Mouse (Mus musculus): ENCODE measurements around the gene Gm11985.
"Not testable (repeated sequence)": the region's sequence is repeated elsewhere in the genome, so short reads cannot be mapped to it uniquely, and the experiment has no call there.

The Gm11985 gene

DNA sequence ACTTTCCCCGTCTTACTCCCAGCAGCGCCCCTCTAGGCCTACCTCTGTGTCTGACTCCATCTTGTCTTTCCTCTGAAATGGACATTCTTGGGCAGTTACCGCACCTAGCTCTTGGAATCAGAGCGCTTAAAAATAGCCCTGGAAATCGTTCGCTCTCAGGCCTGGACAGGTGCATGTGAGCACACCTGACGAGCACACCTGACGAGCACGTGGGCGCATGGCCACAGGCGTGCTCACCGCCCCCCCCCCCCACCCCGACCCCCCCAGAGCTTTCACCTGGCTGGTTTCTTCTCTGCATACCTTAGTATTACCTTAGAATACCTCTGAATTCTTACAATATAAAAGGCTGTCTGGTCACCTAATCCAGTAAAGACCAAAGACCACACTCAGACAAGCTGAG, at the start of gene Gm11985:
Gene Gm11985, minus strand, starts transcription at position 101 of the 400 bp plus-strand sequence.
- no peak for DNase-seq

- no peak for DNase-seq
These were observed 49.3 kb upstream of the Gm11985 start for GRCm38 (mm10) chr11:7237712-7238111.

GRCm38 (mm10) chr11:7236751-7237150, 48.4 kb upstream of the Gm11985 start:
- DNase-seq: no peak

DNA sequence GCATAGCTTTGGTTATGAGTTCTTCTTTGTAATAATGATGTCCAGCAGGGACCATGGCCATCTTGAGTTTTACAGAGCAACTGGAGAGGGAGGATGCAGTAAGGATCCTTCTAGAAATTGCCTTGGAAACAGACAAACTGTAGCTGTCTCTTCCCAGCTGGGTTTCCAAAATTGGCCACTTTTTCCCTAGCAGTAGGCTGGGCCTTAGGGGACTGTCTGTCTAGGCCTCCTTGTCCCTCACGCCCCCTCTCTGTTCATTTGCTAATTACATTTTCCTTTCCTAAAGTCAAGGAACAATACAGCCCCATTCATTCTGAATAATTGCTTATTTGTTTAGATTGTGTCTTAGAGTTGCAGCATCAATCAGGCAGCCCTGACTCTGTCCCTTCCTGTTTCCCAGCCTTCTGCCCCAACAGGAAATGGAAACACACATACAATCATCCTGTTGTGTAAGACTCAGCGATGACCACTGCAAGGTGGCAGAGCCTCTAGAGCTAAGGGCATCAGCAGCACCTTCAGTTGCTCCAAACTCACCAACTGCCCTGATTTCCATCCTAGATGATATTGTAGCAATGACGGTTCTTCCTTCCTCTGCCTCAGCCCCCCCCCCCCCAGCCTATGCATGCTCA, 46.7 kb upstream of the Gm11985 start:
- DNase-seq: no peak

DNA sequence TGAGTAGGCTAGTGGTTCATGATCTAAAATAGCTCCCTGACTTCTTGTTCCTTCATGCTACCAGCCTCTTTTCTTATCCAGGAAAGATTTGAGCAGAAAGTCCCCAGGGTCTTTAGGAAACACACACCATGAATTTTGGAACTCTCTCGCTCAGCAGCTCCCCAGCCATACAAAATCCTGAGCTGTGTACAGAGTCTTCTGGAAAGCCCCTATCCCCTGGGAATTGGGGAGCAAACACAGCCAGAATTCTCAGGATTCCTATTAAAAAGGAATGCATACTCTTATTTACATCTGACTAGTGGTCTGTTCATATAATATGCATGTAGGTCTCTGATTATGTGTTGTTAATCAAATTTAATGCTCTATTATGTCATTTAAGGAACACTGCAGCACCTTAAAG, 46.1 kb upstream of the Gm11985 start:
- no peak for DNase-seq

DNA sequence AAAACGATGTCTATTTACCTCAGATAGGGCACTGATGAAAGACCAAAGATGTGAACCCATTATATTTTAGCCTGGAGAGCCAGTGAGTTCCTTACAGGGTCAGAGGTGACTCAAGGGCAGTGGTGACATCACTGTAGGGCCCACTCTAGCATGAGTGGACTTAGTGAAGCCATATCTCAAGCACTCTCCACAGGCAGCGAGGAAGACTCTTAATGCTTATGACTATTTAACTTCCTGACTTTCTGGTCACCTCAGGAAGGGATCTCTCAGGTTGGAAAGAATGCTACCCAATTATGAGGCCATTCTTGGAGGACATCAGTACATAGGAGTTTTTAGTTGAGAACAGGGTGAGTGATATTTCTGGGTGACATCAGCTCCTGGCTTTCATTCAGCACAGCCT, 45.0 kb upstream of the Gm11985 start:
- no peak for DNase-seq

GRCm38 (mm10) chr11:7231958-7232357, 43.6 kb upstream of the Gm11985 start:
- no peak for DNase-seq

DNA sequence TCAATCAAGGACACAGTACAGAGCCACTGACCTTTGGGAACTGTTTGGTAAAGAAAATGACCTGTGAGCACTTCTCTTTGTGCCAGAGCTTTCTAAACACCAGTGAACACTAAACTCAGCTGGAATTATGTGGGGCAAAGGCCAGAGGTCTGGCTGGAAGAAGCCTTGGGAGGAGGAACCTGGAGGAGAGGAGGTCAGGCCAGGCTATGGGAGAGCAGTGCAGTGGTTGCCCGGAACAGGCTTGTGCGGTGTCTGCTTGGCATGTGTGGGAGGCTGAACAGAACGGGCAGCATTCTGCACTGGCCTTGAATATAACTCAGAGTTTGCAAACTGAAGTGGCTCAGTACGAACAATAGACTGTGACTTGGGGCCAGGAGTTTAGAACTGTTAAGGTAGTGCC, 41.6 kb upstream of the Gm11985 start:
- DNase-seq: no peak

DNA sequence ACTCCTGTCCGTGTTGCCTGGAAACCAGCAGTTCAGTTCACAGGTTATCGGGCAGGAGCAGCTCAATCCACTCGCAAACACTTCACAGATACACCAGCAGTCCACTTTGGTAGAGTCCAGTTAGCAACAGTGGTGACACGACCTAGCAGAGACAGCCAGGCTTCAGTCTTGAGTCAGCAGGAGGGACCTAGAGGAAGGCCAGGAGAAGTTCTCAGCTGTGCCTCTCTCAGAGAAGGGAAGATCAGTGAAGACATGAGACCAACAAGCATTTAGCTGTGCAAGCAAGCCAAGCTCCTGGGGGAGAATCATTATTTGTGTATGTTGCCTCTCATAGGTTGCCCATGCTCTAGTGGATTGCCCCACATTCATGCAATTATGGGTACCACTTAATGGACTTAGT, 39.7 kb upstream of the Gm11985 start:
- DNase-seq: no peak

DNA sequence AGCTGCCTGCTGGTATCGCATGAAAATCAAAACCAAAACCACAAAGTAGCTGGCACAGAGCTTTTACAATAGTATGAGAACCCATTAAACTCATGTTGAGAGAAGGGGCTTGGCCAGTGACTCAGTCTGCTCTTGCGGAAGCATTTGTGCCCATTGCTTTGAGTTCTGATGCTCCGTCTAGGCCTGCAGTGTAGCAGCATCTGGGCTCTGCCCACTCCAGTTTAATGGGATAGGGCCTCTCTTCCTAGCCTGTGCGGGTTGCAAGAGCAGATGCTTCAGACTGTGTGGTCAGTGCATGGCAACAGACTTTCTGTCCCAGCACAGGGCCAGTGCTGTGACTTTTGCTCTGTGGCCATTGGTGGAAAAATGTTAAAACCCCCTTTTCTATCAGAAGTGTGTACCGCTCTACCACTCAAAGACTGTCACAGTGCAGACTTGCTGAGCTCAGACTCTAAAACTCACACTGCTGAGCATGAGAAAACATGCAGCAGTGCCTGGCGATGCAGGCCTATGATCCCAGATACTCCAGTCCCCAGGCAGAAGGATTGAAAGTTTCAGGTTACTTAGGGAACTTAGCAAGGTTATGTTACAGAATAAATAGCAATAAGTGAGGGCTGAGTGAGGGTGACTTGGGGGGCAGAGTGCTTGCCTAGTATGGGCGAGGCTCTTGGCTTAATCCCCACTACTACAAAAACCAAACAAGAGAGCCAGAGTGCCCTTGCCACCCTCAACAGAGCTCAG, 38.6 kb upstream of the Gm11985 start:
- DNase-seq: no peak

DNA sequence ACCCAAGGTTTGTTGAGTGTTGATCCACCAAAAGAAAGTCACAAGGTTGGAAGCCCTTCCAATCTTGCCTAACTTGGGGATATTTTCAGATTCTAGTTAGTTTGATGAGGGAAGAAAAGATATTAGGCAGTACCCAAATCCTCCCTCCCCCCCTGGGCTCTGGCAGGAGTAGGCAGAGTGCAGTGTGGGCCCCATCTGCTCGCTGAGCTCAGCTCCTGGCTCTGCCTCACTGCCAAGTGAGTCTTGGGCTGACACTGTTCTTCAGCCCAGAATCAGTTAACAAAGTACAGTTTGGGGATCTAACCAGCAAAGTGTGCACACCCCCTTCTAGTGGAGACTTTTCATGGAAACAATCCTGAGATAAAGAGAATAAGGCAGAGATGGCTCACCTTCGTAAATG, 37.8 kb upstream of the Gm11985 start:
- no peak for DNase-seq

GRCm38 (mm10) chr11:7221826-7222225, 33.5 kb upstream of the Gm11985 start:
- DNase-seq: not testable (repeated sequence)

DNA sequence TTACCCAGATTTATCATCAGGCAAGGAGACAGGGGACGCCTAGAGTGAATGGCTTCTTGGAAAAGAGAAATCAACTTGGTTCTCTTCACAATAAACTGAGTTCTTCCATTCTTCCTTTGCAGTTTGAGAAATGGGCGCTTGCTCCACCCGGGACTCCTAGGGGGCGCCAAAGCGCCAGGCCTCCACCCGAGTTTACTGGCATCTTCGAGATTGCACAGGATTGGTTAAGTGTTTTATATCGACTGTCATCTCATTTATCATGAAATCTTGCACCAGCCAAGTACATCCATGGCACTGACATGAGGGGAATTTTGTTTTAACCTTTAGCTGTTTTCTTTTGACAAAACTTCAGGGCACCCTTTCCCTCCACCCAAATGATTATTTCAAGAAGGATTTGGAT, 27.3 kb upstream of the Gm11985 start:
- peak in 1 of 2 experiments; percentile 17 for DNase-seq

- DNase-seq: no peak
These were observed 26.4 kb upstream of the Gm11985 start for GRCm38 (mm10) chr11:7214761-7215160.

DNA sequence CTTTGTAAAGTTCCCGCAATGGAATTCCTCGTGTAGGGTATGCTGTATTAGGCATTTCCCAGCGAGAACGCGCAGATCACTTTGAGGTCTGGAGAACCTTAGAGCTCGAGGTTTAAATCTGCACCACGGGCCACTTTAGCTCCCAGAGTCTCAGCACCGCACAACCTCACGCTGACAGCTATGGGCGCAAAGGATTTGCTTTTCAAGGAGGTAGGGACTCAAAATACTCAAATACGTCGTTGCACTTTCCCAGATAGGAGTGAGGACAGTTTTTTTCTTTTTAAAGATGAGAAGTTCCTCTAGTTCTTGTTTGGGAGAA, 25.9 kb upstream of the Gm11985 start:
- no peak for DNase-seq

DNA sequence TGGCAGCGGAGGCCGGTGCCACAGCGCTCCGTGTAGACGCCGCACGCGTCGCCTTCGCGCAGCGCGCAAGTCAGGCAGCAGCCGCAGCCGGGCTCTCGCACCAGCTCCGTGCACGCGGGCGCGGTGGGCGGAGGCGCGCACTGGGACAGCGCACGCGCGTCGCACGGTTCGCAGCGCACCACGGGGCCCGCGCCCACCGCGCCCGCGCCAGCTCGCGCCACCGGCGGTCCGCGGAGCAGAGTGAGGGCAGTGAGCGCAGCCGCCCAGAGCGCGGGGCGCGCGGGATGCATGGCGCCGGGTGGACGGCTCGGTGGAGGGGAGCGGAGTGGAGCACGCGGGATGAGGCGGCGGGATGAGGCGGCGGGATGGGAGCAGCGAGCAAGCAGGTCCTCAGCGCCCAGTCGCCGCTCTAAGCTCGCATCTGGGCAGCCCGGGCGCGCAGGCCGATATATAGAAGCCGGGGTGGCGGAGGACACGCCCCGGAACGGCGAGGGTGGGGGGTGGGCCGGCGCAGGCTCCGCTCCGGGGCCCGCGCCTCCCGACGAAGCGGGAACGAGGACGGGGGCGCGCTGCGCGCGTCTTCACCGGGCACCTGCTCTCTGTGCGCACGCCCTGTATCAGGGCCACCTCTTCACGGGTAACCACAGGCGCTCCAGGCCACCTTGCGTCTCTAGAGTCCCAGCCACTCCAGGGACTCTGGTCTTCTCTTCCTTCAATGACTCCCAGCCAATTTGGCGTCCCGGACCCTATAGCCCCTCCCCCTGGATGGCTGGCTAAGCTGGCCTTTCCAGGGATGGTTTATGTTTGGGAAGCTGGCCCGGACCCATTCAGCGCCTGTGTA, 25.4 kb upstream of the Gm11985 start, which contains the start of gene Igfbp3:
Gene Igfbp3, minus strand, starts transcription at position 423 of the 841 bp plus-strand sequence.
- no peak for DNase-seq

DNA sequence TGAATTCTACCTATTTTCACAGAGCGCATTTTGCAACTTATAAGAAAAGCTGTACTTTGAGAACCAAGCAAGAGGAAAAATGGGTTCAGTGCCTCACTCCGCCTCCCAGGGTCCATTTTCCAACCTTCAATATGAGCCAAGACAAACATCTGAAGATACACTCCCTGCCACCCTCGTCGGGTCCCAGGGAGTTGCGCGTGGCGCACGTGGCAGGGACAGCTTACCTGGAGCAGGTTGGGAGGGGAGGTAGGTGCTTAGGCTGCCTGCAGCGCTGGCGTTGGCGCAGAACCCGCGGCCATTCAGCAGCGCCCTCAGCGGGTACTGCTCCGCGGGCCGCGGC, 24.8 kb upstream of the Gm11985 start:
- DNase-seq: no peak

GRCm38 (mm10) chr11:7212126-7212798, 23.9 kb upstream of the Gm11985 start:
- no peak for DNase-seq

- no peak for DNase-seq
These were observed 22.8 kb upstream of the Gm11985 start for GRCm38 (mm10) chr11:7211211-7211610.

DNA sequence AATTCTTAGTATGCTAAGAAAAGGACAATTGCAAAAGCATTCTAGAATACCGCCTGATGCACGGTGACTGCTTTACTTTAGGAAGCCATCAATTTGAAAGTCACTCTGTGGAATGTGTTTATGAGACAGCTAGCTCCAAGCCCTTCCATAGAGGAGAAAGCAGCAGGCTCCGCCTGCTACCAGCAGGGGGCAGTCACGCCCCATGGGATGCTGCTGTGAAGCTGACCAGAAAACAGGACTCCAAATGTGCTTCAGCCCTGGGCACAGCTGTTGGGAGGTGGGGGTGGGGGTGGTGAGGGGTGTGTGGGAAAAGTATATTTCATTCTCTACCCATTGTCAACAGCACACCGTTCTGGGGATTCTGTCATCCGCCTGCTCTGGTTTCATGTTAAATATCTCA, 22.0 kb upstream of the Gm11985 start:
- peak in 1 of 2 experiments; percentile 16 for DNase-seq

DNA sequence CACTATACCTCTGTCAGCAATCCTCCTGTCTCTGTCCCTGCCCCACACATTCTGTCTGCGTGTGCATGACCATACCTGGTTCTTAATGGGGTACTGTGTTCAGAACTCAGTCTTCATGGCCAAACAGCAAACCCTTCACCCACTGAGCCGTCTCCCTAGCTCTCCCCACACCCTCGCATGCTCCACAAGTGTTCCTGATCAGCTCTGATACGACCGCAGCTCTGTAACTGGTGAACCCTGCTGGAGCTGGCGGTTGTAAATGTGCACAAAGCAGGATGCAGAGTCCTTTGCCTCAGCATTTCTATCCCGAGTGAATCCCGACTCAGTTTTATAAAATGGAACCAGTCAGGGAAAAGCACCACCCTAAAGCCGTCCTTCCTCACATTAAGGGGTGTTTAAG, 15.5 kb upstream of the Gm11985 start:
- no peak for DNase-seq

GRCm38 (mm10) chr11:7202206-7202605, 13.8 kb upstream of the Gm11985 start:
- no peak for DNase-seq

DNA sequence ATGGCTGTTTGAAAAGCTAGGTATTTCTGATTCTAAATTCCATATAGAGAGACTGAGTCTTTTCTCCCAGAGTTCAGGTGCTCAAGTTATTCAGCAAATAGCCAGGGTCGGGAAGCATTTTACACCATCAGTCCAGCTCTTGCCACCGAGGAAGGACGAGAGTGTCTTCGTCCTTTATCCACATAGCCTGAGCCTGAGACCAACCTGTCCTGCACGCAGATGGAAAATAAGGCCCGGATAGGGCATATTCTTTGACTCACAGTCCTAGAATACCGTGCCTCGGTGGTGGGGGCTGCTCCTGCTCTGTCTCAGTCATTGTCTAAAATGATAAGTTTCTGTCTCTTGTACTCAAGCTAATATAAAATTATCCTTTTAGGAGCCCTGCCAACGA, 12.0 kb upstream of the Gm11985 start:
- DNase-seq: no peak
